Mouse (Mus musculus): ENCODE data around the gene Rnf182.

Rnf182 gene

DNA sequence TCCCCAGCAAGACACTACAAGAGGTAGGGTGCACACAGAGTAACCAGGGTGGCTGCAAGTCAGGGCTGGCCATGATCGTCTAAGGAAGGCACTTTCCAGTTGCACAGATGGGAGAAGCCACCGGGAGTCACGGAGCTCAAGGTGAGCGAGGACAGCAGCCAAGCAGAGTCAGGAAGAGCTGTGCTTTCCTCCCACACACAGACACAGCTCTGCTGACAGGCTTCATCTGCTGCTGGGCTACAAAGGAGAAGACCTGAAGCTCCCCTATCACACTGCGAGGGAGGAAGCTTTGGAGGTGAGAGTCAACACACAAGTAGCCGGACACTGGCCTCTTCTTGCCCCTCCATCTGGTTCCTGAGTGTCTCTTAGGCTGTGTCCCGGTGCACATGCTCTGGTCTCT is 83.0 kb downstream of the Rnf182 start:
- no peak for DNase-seq (ENCODE audit: low spot score)

DNA sequence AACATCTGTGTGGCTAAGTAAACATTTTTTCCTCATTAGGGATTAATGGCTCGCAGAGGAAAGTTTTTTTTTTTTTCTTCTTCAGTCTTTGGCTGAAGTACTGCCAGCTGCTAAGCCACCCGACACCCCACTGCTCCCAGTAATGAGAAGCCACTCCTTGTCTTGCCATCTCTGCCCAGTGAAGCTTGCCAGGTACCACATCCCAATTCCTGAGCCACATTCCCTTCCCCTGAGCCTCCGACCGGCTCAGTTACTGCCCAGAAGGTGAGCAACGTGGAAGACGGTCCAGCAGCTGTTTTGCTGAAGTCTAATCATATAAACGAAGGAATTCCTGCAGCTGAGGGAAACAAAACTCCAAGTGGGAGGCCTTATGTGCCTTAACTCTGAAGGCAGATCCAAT is 88.0 kb downstream of the Rnf182 start:
- no peak for DNase-seq (ENCODE audit: low spot score)

DNA sequence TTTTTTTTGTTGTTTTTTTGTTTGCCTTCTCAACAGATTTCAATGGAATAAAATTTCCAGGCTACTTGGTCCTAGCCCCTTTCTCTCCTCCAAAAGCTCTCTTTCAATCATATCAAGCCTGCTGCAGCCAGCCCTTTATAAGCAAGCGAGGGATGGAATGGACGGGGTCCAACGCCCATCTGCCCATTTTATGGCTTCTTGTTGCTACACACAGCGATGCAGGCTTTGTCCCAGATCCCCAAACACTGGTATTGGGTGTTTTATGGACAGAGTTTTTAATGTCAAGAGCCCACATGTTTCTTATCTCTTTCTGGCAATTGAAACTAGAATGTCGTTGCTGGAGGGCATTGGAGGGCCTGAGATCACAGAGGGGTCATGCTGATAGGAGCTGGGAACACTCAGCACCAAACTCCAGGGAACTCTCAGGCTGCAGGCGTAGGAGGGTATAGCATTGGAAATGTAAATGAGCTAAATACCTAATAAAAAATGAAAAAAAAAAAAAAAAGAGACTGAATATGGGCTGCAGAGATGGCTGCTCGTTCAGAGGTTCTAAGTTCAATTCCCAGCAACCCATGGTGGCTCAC is 89.1 kb downstream of the Rnf182 start:
- DNase-seq (ENCODE audit: low spot score): no peak

DNA sequence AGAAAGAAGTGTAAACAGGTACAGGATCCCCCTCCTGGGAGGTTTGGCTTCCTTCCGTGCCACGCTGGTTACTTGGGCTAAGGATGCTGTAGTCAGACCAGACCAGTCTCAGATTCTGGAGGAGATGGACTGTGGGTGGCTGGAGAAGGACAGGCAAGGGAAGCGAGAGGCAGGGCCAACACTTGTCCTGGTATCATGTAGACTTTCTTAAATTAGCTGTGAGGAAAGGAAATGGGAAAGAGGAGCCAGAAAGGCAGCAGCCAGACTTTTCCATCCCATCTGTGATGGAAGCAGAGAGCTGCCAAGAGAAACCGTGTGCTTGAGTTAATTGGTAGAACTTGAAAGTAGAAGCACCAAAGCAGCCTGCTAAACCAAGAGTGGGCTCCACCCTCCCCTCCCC is 90.9 kb downstream of the Rnf182 start:
- no peak for DNase-seq (ENCODE audit: low spot score)

DNA sequence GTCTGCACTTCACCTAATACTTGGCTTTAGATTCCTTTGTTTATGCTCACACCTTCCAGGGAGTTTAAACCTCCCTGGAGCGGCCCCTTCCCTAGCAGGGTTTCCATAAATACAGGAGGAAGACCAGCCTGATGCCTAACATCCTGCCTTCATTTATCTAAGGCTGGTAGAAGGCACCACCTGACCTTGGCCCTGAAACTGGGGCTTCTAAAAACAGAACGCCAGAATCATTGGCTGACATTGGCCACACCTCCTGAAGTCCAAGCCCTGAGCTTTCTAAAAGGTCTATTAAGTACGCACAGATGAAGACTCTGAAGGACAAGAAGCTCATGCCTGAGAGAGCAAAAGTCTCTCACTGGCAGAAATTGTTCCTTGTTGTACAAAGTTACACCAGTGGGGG is 94.0 kb downstream of the Rnf182 start:
- no peak for DNase-seq (ENCODE audit: low spot score)

DNA sequence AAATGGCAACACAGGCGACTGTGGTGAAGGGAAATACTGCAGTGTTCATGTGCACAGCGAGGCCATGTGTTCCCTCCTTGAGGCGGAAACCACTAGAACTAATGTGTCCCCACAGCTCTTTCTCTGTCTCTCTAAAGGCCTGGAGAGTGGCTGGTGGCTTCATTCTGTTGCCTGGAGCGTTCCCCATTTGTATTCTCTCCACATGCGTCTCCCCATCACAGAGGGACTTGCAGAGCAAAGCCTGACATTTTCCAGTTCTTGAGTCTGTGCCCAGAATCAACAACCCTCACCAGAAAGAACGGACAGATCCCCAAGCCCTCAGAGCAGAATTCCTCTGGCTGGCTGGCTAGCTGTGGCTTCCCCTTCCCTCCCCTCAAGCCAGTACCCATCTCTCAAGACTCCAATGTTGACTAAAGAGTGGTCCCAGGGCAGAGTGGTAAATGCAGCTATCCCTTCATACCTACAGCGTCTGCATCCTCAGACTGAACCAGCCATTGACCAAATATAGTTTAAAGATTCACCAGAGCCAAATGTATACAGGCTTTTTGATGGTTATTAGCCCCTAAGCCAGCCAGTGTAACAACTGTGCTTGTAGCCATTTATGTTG is 96.3 kb downstream of the Rnf182 start:
- no peak for DNase-seq (ENCODE audit: low spot score)

DNA sequence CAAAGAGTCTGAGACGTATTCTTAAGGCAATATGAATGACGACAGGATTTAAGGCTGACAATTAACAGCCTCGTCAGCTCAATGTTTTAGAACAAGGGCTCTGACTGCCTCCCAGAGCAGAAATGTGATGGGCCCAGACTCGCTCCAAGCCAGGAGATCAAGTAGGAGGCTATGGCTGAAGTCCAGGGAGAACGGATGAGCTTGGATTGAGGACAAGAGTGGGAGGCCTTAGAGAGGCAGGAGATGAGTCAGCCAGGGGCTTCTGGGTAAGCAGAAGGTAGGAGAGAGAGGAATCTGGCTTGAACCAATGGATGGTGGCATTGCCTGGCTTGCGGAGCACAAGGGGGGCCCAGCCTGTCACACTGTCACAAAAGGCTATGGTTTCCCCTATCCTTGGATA is 99.2 kb downstream of the Rnf182 start:
- DNase-seq (ENCODE audit: low spot score): no peak

DNA sequence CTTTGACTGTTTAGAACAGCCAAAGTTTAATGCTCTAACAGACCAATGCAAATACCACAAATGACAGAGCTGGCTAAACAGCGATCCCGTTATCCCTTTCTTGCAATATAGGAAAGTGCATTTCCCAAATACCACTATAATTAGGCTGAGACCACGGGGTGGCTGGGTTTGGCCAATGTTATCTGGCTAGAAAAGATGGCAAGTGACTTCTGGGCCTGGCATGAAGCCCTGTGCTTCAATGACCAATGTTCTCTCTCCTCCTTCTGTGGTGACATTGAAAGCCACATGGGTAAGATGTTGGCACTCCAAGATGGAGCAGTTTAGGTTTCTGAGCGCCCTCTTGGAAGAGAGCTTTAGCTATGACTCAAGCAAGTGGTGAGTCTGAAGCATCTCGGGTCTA is 100.0 kb downstream of the Rnf182 start:
- no peak for DNase-seq (ENCODE audit: low spot score)

DNA sequence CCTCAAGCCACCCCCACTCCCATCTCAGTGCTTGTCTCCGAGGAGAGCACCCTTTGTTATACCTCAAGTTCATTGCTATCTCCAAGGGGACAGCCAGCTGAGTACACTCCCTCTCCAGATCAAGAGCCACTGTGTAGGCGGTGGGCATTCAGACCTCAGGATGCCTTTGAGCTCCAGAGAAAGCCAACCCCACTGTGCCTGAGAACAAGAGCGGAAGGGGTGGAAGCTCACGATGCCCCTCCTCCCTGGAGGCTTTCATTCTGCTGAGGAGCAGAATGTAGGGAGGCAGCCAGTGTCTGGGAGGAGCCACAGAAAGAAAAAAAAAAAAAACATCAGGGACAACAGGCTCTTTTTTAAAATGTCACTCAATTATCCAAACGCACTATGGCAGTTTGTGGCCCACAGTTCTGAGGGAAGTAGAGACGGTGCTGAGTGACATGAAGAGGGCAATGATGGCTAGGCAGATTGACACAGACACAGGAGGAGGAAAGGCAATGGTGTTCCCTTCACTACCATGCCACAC is 101.1 kb downstream of the Rnf182 start:
- no peak for DNase-seq (ENCODE audit: low spot score)

DNA sequence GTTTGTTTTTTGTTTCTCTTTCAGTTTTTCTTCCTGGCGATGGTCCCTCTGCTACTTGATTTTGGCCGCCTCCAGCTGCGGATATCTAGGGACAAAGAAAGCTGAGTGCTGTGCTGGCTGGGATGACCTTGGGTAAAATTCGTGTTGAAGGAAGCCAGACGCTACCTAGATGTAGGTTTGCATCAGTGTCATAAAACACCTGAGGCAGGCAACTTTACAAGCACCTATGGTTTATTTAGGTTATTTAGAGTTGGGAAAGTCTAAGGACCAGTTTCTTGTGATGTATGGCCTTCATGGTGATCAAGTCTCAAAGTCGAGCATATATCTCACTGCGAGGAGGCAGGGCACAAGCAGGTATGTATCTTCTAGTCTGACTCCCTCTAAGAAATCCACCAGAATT is 102.7 kb downstream of the Rnf182 start:
- no peak for DNase-seq (ENCODE audit: low spot score)

DNA sequence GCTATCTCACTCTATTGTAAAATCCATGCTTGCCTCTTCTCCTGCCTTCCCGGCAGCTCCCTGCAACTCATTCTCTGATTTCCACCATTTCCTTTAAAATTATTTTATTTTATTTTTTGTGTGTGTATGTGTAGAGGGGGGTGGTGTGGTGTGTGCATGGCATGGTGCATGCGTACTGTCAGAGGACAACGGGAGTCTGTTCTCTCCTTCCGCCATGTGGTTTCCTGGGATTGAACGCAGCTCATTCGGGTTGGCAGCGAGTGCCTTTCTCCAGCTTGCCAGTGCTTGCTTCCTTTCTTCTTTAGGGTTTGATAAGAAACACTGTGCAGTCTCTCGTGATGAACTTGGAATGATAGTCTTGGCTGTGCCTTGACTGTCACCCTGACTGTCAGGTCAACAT is 105.0 kb downstream of the Rnf182 start:
- no peak for DNase-seq (ENCODE audit: low spot score)
